Mouse (Mus musculus): ENCODE data around the gene Pbx1.

GRCm38 (mm10) chr1:168426281-168426680 lies 5.8 kb downstream of the Pbx1 start:
- TF ChIP-seq CTCF (conservative IDR thresholded peaks at IDR 0.05; ENCODE audit: insufficient read depth, insufficient read length, low read depth, low read length): no peak
- TF ChIP-seq POLR2A (IDR thresholded peaks at IDR 0.05; ENCODE audit: low read depth, low read length): no peak
